Mouse (Mus musculus) hindbrain, postnatal 0 days (tissue): ENCODE results near the gene Spc24. TPM values are rescaled to one million over a fixed set of nuclear protein-coding genes. Genes with fewer than 3 reads are reported as not detected.

Experiments
- ATAC-seq: fragments of 200-750 bp; cut with Nextera tagmentation; 2 replicates; pipeline ENCODE4 v1.8.0; 2017; ENCODE audit warnings: mild to moderate bottlenecking, moderate TSS enrichment, moderate library complexity
- DNase-seq: peaks from one replicate; pipeline ENCODE4 v3.0.0-alpha.2; 2015; ENCODE audit warnings: low spot score
- H3K27ac ChIP-seq: fragments of 300-500 bp; sonication (generic); 2 replicates; pipeline ENCODE4 v1.5.1; 2014; ENCODE audit warnings: mild to moderate bottlenecking
- H3K27me3 ChIP-seq: fragments of 300-500 bp; sonication (generic); 2 replicates; pipeline ENCODE4 v1.6.1; 2014; ENCODE audit warnings: low read length, mixed read lengths; ENCODE audit not compliant: insufficient read depth
- H3K36me3 ChIP-seq: fragments of 300-500 bp; sonication (generic); 2 replicates; pipeline ENCODE4 v1.6.1; 2014; ENCODE audit warnings: low read length, mixed read lengths; ENCODE audit not compliant: insufficient read depth
- H3K4me1 ChIP-seq: fragments of 300-500 bp; sonication (generic); 2 replicates; pipeline ENCODE4 v1.6.1; 2014; ENCODE audit warnings: antibody characterized with exemption, low read length, mixed read lengths; ENCODE audit not compliant: insufficient read depth
- H3K4me2 ChIP-seq: fragments of 300-500 bp; sonication (generic); 2 replicates; pipeline ENCODE4 v1.6.1; 2014; ENCODE audit warnings: low read depth, mild to moderate bottlenecking, low read length, moderate library complexity, mixed read lengths
- H3K4me3 ChIP-seq: fragments of 300-500 bp; sonication (generic); 2 replicates; pipeline ENCODE4 v1.5.1; 2014; ENCODE audit warnings: low read length
- H3K9ac ChIP-seq: fragments of 300-500 bp; sonication (generic); replicated peaks from 2 replicates; pipeline ENCODE4 v1.6.1; 2014; ENCODE audit warnings: mild to moderate bottlenecking, low read length, moderate library complexity, mixed read lengths
- H3K9me3 ChIP-seq: fragments of 300-500 bp; sonication (generic); 2 replicates; pipeline ENCODE4 v1.6.1; 2016; ENCODE audit warnings: low read length, mixed read lengths
- CTCF ChIP-seq: IDR thresholded peaks from 2 replicates; pipeline ENCODE4 v1.5.1; 2016; ENCODE audit warnings: antibody characterized with exemption, control low read depth, low read depth
- WGBS: fragments of 180-500 bp; shearing (Covaris S2); extraction: QIAGEN DNeasy Blood & Tissue Kit; methylation state at CpG from one replicate; pipeline ENCODE4 v1.1.7; 2014; 5-methylcytosine and 5-hydroxymethylcytosine counted together
- polyA plus RNA-seq: library from polyadenylated mRNA; unstranded; fragments of >200 nt; fragmentation: Nextera tagmentation; extraction: Ambion mirVana; gene quantifications from 2 replicates; pipeline ENCODE4 v1.2.1, GENCODE M21; 2015
- total RNA-seq: library from RNA; depleted of rRNA; stranded (reverse); fragments of >200 nt; gene quantifications from 2 replicates; pipeline ENCODE4 v1.2.3, GENCODE M21; 2014

Gene Spc24
- total and polyA plus RNA-seq, 2 experiments from 2014 or later: 20.3 to 26.2 TPM

DNA sequence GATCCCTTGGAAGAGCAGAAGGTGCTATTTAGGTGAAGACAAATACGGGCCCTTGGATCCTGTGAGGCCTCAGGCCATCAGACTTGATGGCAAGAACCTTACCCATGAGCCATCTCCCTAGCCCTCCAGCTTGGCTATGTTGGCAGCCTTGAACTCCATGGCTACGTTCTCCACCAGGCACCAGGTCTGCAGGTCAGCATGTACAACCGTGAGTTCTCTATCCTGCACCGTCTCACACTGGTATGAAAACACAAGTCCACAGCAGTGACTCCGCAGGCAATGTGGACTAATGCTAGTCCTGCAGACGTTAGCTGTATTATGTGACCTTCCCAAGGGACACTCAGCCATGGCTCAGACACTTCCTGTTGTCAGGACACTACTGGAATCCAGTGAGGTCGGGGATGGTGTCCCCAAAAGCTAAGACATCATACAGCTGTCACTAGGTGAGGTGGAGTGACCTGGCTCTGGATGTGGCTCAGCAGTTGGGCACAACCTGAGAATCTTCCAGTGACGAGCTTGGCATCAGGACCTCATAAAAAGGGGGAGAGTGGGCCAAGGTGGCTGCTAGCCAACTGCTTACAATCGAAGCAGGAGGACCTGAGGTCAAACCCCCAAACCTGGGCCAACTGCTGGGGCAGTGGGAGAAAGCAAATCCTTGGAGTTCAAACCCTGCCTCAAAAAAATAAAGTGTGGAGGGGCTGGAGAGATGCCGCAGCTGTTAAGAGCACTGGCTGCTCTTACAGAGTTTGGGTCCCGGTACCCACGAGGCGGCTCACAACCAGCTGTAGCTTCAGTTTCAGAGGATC lies 5.4 kb downstream of the Spc24 start:
- Histone ChIP-seq H3K36me3 (peaks cover under 1% of the 10 kb centered on the region; the same call in 1 of the 2 replicates), H3K9me3 (no peaks in the 10 kb centered on the region), H3K4me2 (no peak overlapping the region), H3K27me3 (no peaks in the 10 kb centered on the region), H3K27ac (no peak overlapping the region), H3K4me3 (no peak overlapping the region), H3K9ac (no peak overlapping the region), H3K4me1 (no peaks in the 10 kb centered on the region)
- DNase-seq: no peak
- no peak for ATAC-seq
- 70% methylated on average over 13 of the region's 13 CpGs for WGBS
- no peak for TF ChIP-seq CTCF

DNA sequence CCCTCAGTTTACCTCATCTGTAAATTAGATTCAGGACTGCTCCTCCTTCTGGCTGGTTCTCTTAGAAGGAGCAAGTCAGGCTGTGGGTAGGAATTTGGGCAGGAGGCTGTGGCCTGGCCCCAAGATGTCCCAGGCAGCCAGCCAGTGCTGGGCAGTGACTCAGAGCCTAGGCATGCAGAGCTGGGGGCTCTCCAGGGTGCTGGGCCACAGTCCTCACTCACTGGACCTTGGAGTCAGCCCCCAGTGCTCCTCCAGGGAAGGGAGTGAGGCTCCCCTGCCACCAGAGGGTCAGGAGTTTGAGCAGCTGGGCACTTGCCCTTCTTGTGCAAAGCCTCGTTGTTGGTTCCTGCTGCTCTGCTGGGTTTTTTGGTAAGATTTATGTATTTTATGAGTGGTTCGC lies 6.1 kb downstream of the Spc24 start:
- no peak for ATAC-seq
- no peak overlapping the region for H3K27ac ChIP-seq
- H3K4me1 ChIP-seq: no peaks in the 10 kb centered on the region
- no peak overlapping the region for H3K9ac ChIP-seq
- TF ChIP-seq CTCF: no peak
- 60% methylated on average over 2 of the region's 2 CpGs for WGBS
- H3K27me3 ChIP-seq: no peaks in the 10 kb centered on the region
- no peak overlapping the region for H3K4me2 ChIP-seq
- no peak overlapping the region for H3K4me3 ChIP-seq
- DNase-seq: no peak
- no peaks in the 10 kb centered on the region for H3K9me3 ChIP-seq
- H3K36me3 ChIP-seq: peaks cover 7% of the 10 kb centered on the region; the same call in 1 of the 2 replicates

DNA sequence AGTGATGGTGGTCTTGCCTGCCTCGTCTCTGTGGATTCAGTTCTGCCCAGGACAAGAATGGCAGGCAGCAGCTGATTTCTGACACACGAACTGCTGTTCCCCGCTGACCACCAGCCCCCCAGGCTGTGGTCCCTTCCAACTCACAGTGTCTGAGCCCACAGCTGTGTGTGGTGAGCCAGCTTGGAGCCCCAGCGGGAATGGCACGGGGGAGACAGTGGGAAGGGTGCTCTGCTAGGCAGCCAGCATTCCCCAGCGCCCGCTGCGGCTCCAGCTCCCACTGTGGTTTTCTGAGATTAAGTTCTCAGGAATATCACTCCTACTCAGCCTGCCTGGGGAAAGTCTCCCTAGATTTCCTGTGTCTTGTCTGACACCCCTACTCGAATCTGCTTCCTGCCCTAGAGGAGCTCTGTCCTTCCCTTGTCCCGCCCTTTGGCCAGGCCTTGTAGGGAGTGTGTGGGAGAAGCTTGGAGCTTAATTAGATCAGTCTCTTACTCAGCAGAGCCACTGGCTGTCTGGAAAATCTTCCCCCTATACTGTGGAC lies 7.8 kb downstream of the Spc24 start:
- no peak overlapping the region for H3K9ac ChIP-seq
- WGBS: 57% methylated on average over 10 of the region's 10 CpGs
- H3K36me3 ChIP-seq: peaks cover 20% of the 10 kb centered on the region
- no peak overlapping the region for H3K4me3 ChIP-seq
- ATAC-seq: no peak
- H3K4me2 ChIP-seq: no peak overlapping the region
- no peak overlapping the region for H3K27ac ChIP-seq
- no peak for TF ChIP-seq CTCF
- DNase-seq: no peak
- H3K27me3 ChIP-seq: no peaks in the 10 kb centered on the region
- no peaks in the 10 kb centered on the region for H3K9me3 ChIP-seq
- H3K4me1 ChIP-seq: no peaks in the 10 kb centered on the region

DNA sequence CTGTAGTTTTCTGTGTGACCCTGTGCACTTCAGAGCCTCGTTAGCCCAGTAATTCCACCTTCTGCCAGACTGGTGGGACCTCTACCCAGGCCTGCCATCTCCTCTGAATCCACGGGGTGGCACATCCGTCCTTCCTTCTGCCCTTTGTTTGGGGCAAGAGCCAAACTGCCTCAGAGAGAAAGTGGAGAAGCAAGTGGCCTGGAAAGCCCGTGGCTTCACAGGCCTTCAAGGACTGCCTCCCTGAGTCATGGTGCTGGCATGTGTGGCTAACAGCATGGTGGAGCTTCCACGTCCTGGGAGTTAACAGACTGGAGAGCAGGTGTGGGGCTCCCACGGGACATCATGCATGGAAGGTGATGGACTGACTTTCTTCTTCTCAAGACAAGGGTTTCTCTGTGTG lies 8.8 kb downstream of the Spc24 start:
- H3K27me3 ChIP-seq: no peaks in the 10 kb centered on the region
- no peak overlapping the region for H3K4me2 ChIP-seq
- peak; percentile 52 for TF ChIP-seq CTCF
- H3K9ac ChIP-seq: no peak overlapping the region
- H3K4me1 ChIP-seq: no peaks in the 10 kb centered on the region
- H3K27ac ChIP-seq: no peak overlapping the region
- peaks cover 22% of the 10 kb centered on the region for H3K36me3 ChIP-seq
- DNase-seq (peak; percentile 41), ATAC-seq (no peak)
- no peaks in the 10 kb centered on the region for H3K9me3 ChIP-seq
- 55% methylated on average over 6 of the region's 6 CpGs for WGBS
- H3K4me3 ChIP-seq: no peak overlapping the region

DNA sequence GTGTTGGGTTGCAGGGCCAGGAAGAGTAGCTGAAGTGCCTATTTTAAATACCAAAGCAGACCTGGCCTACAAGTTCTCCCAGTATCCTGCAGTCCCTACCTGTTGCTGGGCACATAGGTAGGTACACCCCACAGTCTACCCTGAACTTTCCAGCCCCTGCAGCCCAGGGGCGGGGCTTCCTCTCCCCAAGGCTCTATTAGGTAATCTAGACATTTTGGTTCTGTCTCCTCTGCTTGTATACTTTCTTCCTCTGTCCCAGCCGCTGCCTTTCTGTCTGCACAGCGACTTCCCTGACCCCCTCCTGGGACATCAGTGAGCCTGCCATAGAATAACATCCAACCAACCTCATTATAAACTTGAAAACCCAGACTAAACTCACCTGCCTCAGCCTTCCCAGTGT lies 9.7 kb downstream of the Spc24 start:
- 76% methylated on average over 3 of the region's 3 CpGs for WGBS
- no peaks in the 10 kb centered on the region for H3K4me1 ChIP-seq
- H3K4me2 ChIP-seq: no peak overlapping the region
- TF ChIP-seq CTCF: no peak
- no peak overlapping the region for H3K9ac ChIP-seq
- no peaks in the 10 kb centered on the region for H3K27me3 ChIP-seq
- H3K36me3 ChIP-seq: peaks cover 32% of the 10 kb centered on the region
- DNase-seq: no peak
- H3K9me3 ChIP-seq: no peaks in the 10 kb centered on the region
- no peak overlapping the region for H3K27ac ChIP-seq
- ATAC-seq: no peak
- no peak overlapping the region for H3K4me3 ChIP-seq

DNA sequence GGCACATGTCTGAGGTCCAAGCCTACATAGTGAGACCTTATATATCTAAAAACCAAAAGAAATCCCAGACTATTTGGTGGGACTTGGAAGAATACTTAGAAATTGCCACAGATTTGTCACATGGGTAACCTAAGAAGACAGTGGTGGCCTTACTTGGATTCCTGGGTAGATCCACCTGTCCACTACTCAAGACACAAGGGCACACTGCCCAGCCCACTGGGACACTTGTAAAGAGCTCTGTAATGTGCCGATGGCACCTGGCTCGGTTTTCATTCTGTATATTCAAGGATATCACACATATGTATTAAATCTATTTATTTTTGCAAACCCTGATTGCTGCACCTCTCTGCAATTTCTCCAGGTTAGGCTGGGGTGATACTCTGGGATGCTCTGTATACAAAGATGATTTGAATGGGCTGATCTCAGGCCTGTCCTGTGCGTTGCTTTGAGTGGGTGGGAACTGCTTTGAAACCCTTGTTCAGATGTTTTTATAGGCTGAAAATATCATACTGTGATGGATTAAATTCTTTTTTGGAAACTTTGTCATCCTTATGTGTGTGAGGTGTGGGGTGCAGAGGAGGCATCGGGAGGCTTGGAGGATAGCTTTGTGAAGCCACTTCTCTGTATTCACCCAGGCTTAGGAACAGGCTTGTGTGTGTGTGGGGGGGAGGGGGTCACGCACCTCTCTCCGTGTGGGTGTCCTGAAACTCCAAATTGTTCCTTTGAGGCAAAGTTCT lies 10.6 kb downstream of the Spc24 start:
- Histone ChIP-seq H3K9ac (no peak overlapping the region), H3K4me3 (no peak overlapping the region), H3K9me3 (no peaks in the 10 kb centered on the region), H3K27me3 (no peaks in the 10 kb centered on the region), H3K4me2 (no peak overlapping the region), H3K27ac (0 out of 2 replicates have a peak overlapping the region, but pooled peaks have one; percentile 73), H3K4me1 (no peaks in the 10 kb centered on the region), H3K36me3 (peaks cover 37% of the 10 kb centered on the region)
- 84% methylated on average over 6 of the region's 6 CpGs for WGBS
- DNase-seq (no peak), ATAC-seq (no peak)
- no peak for TF ChIP-seq CTCF
